Mouse (Mus musculus): ENCODE measurements around the gene Lgi4. TPM values are rescaled to one million over a fixed set of nuclear protein-coding genes. Genes with fewer than 3 reads are reported as not detected.

Gene Lgi4
- polyA plus RNA-seq, 1 experiment from 2014 or later = 1.7 TPM

- Histone ChIP-seq H3K27ac (ENCODE audit: low read length) (peak overlapping the region; percentile 66), H3K4me3 (replicated peaks; ENCODE audit: low read length) (no peak overlapping the region), H3K36me3 (ENCODE audit: control insufficient read depth, insufficient read depth, low read length) (no peaks in the 10 kb centered on the region), H3K9ac (ENCODE audit: low read length) (peak overlapping the region; percentile 40), H3K4me1 (ENCODE audit: control insufficient read depth, insufficient read depth, low read length) (peaks cover 17% of the 10 kb centered on the region), H3K4me2 (ENCODE audit: low read depth, low read length) (no peak overlapping the region), H3K9me3 (replicated peaks; ENCODE audit: control insufficient read depth, low read length) (no peaks in the 10 kb centered on the region), H3K27me3 (ENCODE audit: control insufficient read depth, insufficient read depth, low read length) (no peaks in the 10 kb centered on the region)
- 31% methylated on average over 5 of the region's 5 CpGs for WGBS
- peak; percentile 46 for ATAC-seq (ENCODE audit: insufficient read depth, low FRiP score)
These were observed 8.7 kb downstream of the Lgi4 start for GRCm38 (mm10) chr7:31067836-31068235.

GRCm38 (mm10) chr7:31069491-31069890 lies 10.3 kb downstream of the Lgi4 start:
- Histone ChIP-seq H3K4me2 (ENCODE audit: low read depth, low read length) (no peak overlapping the region), H3K27me3 (ENCODE audit: control insufficient read depth, insufficient read depth, low read length) (no peaks in the 10 kb centered on the region), H3K9me3 (replicated peaks; ENCODE audit: control insufficient read depth, low read length) (no peaks in the 10 kb centered on the region), H3K4me3 (replicated peaks; ENCODE audit: low read length) (no peak overlapping the region), H3K9ac (ENCODE audit: low read length) (no peak overlapping the region), H3K4me1 (ENCODE audit: control insufficient read depth, insufficient read depth, low read length) (peaks cover 22% of the 10 kb centered on the region), H3K27ac (ENCODE audit: low read length) (no peak overlapping the region), H3K36me3 (ENCODE audit: control insufficient read depth, insufficient read depth, low read length) (no peaks in the 10 kb centered on the region)
- no peak for ATAC-seq (ENCODE audit: insufficient read depth, low FRiP score)
- 85% methylated on average over 14 of the region's 14 CpGs for WGBS

DNA sequence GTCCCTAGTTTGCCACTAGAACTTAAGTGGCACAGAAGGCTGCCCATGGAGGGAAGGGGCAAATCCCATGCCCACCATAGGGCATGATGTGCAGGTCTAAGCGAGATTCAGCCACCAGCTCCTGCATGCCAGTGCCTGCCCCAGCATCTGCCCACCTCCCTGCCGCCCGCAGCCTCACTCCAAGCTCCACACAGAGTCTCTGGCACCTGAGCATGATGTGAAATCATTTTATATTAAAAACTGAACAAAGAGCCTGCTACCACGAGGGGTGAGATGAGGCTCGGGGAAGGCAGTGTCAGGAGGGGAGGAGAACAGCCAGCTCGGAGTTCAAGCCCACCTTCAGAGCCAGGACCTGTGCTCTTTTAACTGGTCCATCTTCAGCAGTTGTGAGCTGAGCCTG lies 11.2 kb downstream of the Lgi4 start:
- 72% methylated on average over 6 of the region's 6 CpGs for WGBS

GRCm38 (mm10) chr7:31072326-31072725 lies 13.2 kb downstream of the Lgi4 start:
- H3K36me3 ChIP-seq (ENCODE audit: control insufficient read depth, insufficient read depth, low read length) = no peaks in the 10 kb centered on the region
- H3K9me3 ChIP-seq (replicated peaks; ENCODE audit: control insufficient read depth, low read length) = no peaks in the 10 kb centered on the region
- H3K27ac ChIP-seq (ENCODE audit: low read length) = peak overlapping the region; percentile 89
- H3K9ac ChIP-seq (ENCODE audit: low read length) = no peak overlapping the region
- peak overlapping the region; percentile 28 for H3K4me3 ChIP-seq (replicated peaks; ENCODE audit: low read length)
- no peaks in the 10 kb centered on the region for H3K27me3 ChIP-seq (ENCODE audit: control insufficient read depth, insufficient read depth, low read length)
- WGBS = 25% methylated on average over 9 of the region's 9 CpGs
- peaks cover 21% of the 10 kb centered on the region for H3K4me1 ChIP-seq (ENCODE audit: control insufficient read depth, insufficient read depth, low read length)
- H3K4me2 ChIP-seq (ENCODE audit: low read depth, low read length) = peak overlapping the region; percentile 53
- no peak for ATAC-seq (ENCODE audit: insufficient read depth, low FRiP score)

More for the DNA sequence above, 11.2 kb downstream of the Lgi4 start:
- Histone ChIP-seq H3K4me2 (ENCODE audit: low read depth, low read length) (no peak overlapping the region), H3K27me3 (ENCODE audit: control insufficient read depth, insufficient read depth, low read length) (no peaks in the 10 kb centered on the region), H3K9me3 (replicated peaks; ENCODE audit: control insufficient read depth, low read length) (no peaks in the 10 kb centered on the region), H3K9ac (ENCODE audit: low read length) (no peak overlapping the region; the same call in none of the 2 replicates), H3K27ac (ENCODE audit: low read length) (no peak overlapping the region), H3K4me3 (replicated peaks; ENCODE audit: low read length) (no peak overlapping the region), H3K4me1 (ENCODE audit: control insufficient read depth, insufficient read depth, low read length) (peaks cover 22% of the 10 kb centered on the region), H3K36me3 (ENCODE audit: control insufficient read depth, insufficient read depth, low read length) (no peaks in the 10 kb centered on the region)
- no peak for ATAC-seq (ENCODE audit: insufficient read depth, low FRiP score)

DNA sequence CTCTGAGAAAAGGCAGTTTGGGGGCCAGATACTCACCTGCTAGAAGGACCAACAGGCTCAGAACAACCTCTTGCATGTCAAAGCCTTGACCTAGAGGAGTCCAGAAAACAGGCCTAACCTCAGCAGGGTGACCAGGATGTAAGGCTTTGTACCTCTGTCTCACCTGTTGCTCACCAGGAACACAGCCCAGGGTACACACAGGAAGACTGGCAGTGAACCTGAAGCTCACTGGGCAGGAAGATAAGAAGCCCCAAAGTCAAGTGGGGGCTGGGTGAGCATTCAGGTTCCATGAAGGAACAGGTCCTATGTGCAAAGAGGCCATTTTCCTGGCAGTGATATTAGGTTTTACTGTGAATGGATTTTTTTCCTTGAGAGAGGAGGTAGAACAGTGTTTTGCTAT lies 14.4 kb downstream of the Lgi4 start:
- Histone ChIP-seq H3K4me2 (ENCODE audit: low read depth, low read length) (peak overlapping the region; percentile 53), H3K9ac (ENCODE audit: low read length) (peak overlapping the region; percentile 56), H3K9me3 (replicated peaks; ENCODE audit: control insufficient read depth, low read length) (no peaks in the 10 kb centered on the region), H3K36me3 (ENCODE audit: control insufficient read depth, insufficient read depth, low read length) (no peaks in the 10 kb centered on the region), H3K4me1 (ENCODE audit: control insufficient read depth, insufficient read depth, low read length) (peaks cover 23% of the 10 kb centered on the region), H3K27me3 (ENCODE audit: control insufficient read depth, insufficient read depth, low read length) (no peaks in the 10 kb centered on the region), H3K4me3 (replicated peaks; ENCODE audit: low read length) (peak overlapping the region; percentile 52), H3K27ac (ENCODE audit: low read length) (peak overlapping the region; percentile 89)
- peak; percentile 54; the same call in 1 of the 2 replicates for ATAC-seq (ENCODE audit: insufficient read depth, low FRiP score)

DNA sequence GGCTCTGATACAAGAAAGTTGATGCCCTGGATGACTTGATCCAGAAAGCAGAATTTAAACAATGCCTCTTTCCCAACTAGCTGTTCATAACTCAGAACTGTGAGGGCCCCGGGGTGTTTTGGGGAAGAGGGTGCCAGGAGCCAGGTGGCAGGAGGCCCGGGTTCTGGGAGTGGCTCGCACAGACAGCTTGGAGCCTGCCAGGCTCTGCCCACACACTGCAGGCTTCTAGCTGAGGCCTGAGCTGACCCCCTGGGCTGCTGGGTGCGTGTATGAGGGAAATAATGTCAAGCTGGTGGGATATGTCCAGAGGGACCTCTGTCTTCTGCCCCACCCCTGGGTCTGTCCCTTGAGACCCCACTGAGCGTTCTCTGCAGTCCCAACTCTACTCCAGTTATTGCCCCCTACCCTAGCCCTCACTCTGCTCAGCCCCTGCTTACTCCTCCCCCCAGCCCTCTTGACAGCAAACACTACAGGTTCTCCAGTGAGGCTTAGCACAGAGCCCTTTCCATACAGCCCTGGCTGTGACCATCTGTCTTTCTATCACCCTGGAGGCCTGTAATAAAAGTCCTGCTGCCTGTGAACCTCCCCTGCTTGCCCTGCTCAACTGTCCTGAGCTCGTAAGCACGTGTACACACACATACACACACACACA lies 15.0 kb downstream of the Lgi4 start:
- Histone ChIP-seq H3K4me1 (ENCODE audit: control insufficient read depth, insufficient read depth, low read length) (peaks cover 20% of the 10 kb centered on the region), H3K27ac (ENCODE audit: low read length) (peak overlapping the region; percentile 89), H3K9me3 (replicated peaks; ENCODE audit: control insufficient read depth, low read length) (no peaks in the 10 kb centered on the region), H3K4me3 (replicated peaks; ENCODE audit: low read length) (peak overlapping the region; percentile 52), H3K9ac (ENCODE audit: low read length) (peak overlapping the region; percentile 56), H3K4me2 (ENCODE audit: low read depth, low read length) (peak overlapping the region; percentile 53), H3K27me3 (ENCODE audit: control insufficient read depth, insufficient read depth, low read length) (no peaks in the 10 kb centered on the region), H3K36me3 (ENCODE audit: control insufficient read depth, insufficient read depth, low read length) (no peaks in the 10 kb centered on the region)
- WGBS = 39% methylated on average over 7 of the region's 7 CpGs
- ATAC-seq (ENCODE audit: insufficient read depth, low FRiP score) = no peak

- no peaks in the 10 kb centered on the region for H3K9me3 ChIP-seq (replicated peaks; ENCODE audit: control insufficient read depth, low read length)
- H3K4me2 ChIP-seq (ENCODE audit: low read depth, low read length) = peak overlapping the region; percentile 53
- H3K4me1 ChIP-seq (ENCODE audit: control insufficient read depth, insufficient read depth, low read length) = peaks cover 20% of the 10 kb centered on the region
- peak overlapping the region; percentile 89 for H3K27ac ChIP-seq (ENCODE audit: low read length)
- H3K4me3 ChIP-seq (replicated peaks; ENCODE audit: low read length) = peak overlapping the region; percentile 52
- peak overlapping the region; percentile 56; the same call in 1 of the 2 replicates for H3K9ac ChIP-seq (ENCODE audit: low read length)
- no peak for ATAC-seq (ENCODE audit: insufficient read depth, low FRiP score)
- H3K27me3 ChIP-seq (ENCODE audit: control insufficient read depth, insufficient read depth, low read length) = no peaks in the 10 kb centered on the region
- no peaks in the 10 kb centered on the region for H3K36me3 ChIP-seq (ENCODE audit: control insufficient read depth, insufficient read depth, low read length)
- 55% methylated on average over 5 of the region's 5 CpGs for WGBS
These were observed 15.5 kb downstream of the Lgi4 start for GRCm38 (mm10) chr7:31074713-31075069.

DNA sequence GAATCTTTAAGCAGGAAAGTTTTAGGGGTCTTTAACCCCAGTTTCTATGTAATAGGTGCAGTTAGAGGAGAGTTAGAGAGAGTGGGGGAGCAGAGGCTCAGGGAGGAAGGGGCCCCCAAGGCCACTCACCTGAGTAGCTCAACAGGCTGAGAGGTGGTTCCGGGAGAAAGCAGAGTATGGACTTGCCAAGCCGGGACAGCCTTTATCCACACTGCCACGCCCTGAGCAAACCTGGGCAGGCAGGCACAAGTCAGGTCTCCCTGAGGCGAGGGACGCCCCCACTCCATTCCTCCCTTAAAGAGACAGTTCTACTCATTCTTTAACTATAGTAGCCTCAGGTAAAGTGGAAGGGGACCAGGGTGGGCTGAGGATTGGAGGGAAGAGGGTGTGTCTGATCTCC lies 17.4 kb downstream of the Lgi4 start, which contains the start of gene Fxyd3:
Gene Fxyd3, minus strand, starts transcription at position 213 of the 400 bp plus-strand sequence.
- Histone ChIP-seq H3K4me1 (ENCODE audit: control insufficient read depth, insufficient read depth, low read length) (peaks cover 12% of the 10 kb centered on the region), H3K9me3 (replicated peaks; ENCODE audit: control insufficient read depth, low read length) (no peaks in the 10 kb centered on the region), H3K4me2 (ENCODE audit: low read depth, low read length) (peak within 1 kb of the TSS; percentile 53), H3K36me3 (ENCODE audit: control insufficient read depth, insufficient read depth, low read length) (no peaks in the 10 kb centered on the region), H3K9ac (ENCODE audit: low read length) (peak within 1 kb of the TSS; percentile 73), H3K27ac (ENCODE audit: low read length) (peak within 1 kb of the TSS; percentile 89), H3K27me3 (ENCODE audit: control insufficient read depth, insufficient read depth, low read length) (no peaks in the 10 kb centered on the region), H3K4me3 (replicated peaks; ENCODE audit: low read length) (peak within 1 kb of the TSS; percentile 52)
- ATAC-seq (ENCODE audit: insufficient read depth, low FRiP score) = peak; percentile 77
- WGBS = 44% methylated on average over 5 of the region's 5 CpGs

- Histone ChIP-seq H3K27ac (ENCODE audit: low read length) (peak overlapping the region; percentile 89; the same call in 1 of the 2 replicates), H3K36me3 (ENCODE audit: control insufficient read depth, insufficient read depth, low read length) (no peaks in the 10 kb centered on the region), H3K9ac (ENCODE audit: low read length) (no peak overlapping the region), H3K9me3 (replicated peaks; ENCODE audit: control insufficient read depth, low read length) (no peaks in the 10 kb centered on the region), H3K4me2 (ENCODE audit: low read depth, low read length) (no peak overlapping the region), H3K4me3 (replicated peaks; ENCODE audit: low read length) (no peak overlapping the region), H3K27me3 (ENCODE audit: control insufficient read depth, insufficient read depth, low read length) (no peaks in the 10 kb centered on the region), H3K4me1 (ENCODE audit: control insufficient read depth, insufficient read depth, low read length) (peaks cover 10% of the 10 kb centered on the region)
- WGBS = 47% methylated on average over 6 of the region's 6 CpGs
- no peak for ATAC-seq (ENCODE audit: insufficient read depth, low FRiP score)
These were observed 18.3 kb downstream of the Lgi4 start for GRCm38 (mm10) chr7:31077470-31077869.
